Mouse (Mus musculus): ENCODE data around the gene A930033H14Rik. TPM values are rescaled to one million over a fixed set of nuclear protein-coding genes. Genes with fewer than 3 reads are reported as not detected.

The A930033H14Rik gene
- total and polyA plus RNA-seq, 3 experiments: not detected

DNA sequence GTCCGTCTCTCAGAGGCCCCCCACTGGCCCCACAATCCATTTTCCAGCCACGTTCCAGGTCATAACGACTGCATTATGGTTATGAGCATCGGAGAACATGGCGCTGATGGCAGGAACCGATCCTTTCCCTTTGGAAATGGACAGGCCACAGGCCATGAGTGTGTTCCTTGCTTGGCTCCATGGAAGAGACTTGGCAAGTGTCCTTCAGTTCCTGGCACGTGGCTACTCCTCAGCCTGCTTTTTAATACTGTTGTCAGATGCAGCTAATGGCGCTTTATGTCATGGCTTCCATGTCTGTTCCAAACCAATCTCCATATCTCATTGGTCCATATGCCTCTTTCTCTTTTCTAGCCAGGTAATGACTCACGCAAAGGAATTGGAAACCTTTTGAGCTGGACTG, 24.9 kb upstream of the A930033H14Rik start (continued):
- TF ChIP-seq NELFE (IDR thresholded peaks at IDR 0.05; ENCODE audit: low read depth, low read length): no peak

DNA sequence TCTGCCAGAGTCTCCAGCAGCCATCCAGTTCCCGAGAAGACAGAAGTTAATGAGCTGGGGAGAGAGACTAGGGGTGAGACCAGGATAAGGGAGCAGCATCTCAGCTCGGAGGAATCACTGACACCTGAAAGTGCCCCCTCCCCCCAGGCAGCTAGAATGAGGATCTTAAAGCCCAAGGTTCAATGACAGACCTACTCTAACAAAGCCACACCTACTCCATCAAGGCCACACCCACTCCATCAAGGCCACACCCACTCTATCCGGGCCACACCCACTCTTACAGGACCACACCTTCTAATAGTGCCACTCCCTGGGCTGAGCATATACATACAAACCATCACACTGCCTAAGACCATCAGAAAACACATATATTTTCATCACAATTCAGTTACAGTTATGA, 24.3 kb upstream of the A930033H14Rik start:
- no peak overlapping the region for H3K4me3 ChIP-seq (ENCODE audit: control insufficient read depth in 1 of 2, insufficient read depth in 1 of 2, low read depth in 2 of 2, low read length in 2 of 2)
- H3K9me3 ChIP-seq (replicated peaks; ENCODE audit: insufficient read depth, low read length): no peaks in the 10 kb centered on the region
- no peak overlapping the region for H3K27ac ChIP-seq (ENCODE audit: control insufficient read depth, low read depth, low read length)
- no peak for DNase-seq (ENCODE audit: low read depth, low spot score)
- no peaks in the 10 kb centered on the region for H3K36me3 ChIP-seq (ENCODE audit: control insufficient read depth in 1 of 2, insufficient read depth in 2 of 2, low read length in 2 of 2)
- H3K79me2 ChIP-seq (ENCODE audit: control insufficient read depth, insufficient read depth, low read length, poor library complexity): no peaks in the 10 kb centered on the region
- no peaks in the 10 kb centered on the region; a peak in 1 of 4 replicates for H3K27me3 ChIP-seq (ENCODE audit: control insufficient read depth in 1 of 2, insufficient read depth in 2 of 2, low read length in 2 of 2)
- H3K4me1 ChIP-seq (ENCODE audit: control insufficient read depth in 1 of 2, insufficient read depth in 2 of 2, low read length in 2 of 2): no peaks in the 10 kb centered on the region
- TF ChIP-seq SIN3A (IDR thresholded peaks at IDR 0.05; ENCODE audit: low read length) (no peak), NELFE (IDR thresholded peaks at IDR 0.05; ENCODE audit: low read depth, low read length) (no peak), UBTF (IDR thresholded peaks at IDR 0.05; ENCODE audit: borderline replicate concordance, insufficient read depth, low read depth, low read length) (no peak), ZNF384 (IDR thresholded peaks at IDR 0.05; ENCODE audit: low read depth, low read length) (no peak), MYC (IDR thresholded peaks at IDR 0.05; ENCODE audit: low read depth, low read length) (no peak), EP300 (IDR thresholded peaks at IDR 0.05; ENCODE audit: low read depth in 1 of 2, low read length in 2 of 2) (no peak), ZKSCAN1 (IDR thresholded peaks at IDR 0.05; ENCODE audit: low read depth, low read length) (no peak), ETS1 (IDR thresholded peaks at IDR 0.05; ENCODE audit: low read depth, low read length) (no peak), RCOR1 (IDR thresholded peaks at IDR 0.05; ENCODE audit: low read depth, low read length) (no peak), HCFC1 (IDR thresholded peaks at IDR 0.05; ENCODE audit: low read depth, low read length) (no peak), MAFK (IDR thresholded peaks at IDR 0.05; ENCODE audit: borderline replicate concordance, low read depth, low read length) (no peak)
- no peak overlapping the region for H3K9ac ChIP-seq (ENCODE audit: control insufficient read depth, low read depth, low read length, poor library complexity, severe bottlenecking)

DNA sequence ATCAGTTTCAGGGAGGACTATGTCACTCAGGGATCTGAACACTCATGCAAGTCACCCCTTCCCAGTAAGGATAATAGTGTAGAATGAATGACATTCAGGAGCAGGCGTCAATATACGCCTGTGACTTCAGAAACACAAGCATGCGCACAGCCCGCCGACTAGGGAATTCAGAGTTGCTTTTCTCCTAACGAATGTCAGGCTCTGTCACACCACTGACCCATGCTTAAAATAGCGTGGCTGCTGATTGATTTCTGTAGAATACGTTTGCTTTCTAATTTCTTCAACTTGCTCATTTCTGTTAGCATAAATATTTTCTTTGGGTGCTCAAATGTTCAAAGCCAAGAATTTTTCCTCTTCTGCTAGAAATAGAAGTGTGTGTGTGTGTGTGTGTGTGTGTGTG, 13.1 kb upstream of the A930033H14Rik start:
- no peak for TF ChIP-seq EP300 (IDR thresholded peaks at IDR 0.05; ENCODE audit: low read depth in 1 of 2, low read length in 2 of 2)
- no peak for TF ChIP-seq TAL1 (IDR thresholded peaks at IDR 0.05; ENCODE audit: low read length)
- no peak for TF ChIP-seq GABPA (IDR thresholded peaks at IDR 0.05; ENCODE audit: low read depth, low read length)
- H3K9me3 ChIP-seq (replicated peaks; ENCODE audit: insufficient read depth, low read length): no peaks in the 10 kb centered on the region
- H3K9ac ChIP-seq (ENCODE audit: control insufficient read depth, low read depth, low read length, poor library complexity, severe bottlenecking): no peak overlapping the region

DNA sequence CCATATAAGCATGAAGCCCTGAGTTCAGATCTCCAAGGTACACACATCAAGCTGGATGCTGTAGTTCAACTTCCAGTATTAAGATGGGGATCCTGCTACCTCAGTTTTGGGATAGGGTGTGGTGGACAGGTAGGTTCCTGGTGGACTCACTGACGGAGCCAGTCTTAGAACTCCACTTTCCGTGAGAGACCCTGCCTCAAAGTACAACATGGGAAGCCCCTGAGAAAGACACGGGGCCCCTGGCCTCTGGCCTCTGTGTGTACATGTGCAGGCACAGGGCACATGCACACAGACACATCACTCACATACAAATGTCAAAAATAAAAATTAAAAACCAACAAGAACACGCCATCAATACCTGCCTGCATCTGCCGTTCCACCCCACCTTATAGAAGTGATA, 12.6 kb upstream of the A930033H14Rik start:
- Histone ChIP-seq H3K27ac (ENCODE audit: control insufficient read depth, low read depth, low read length) (no peak overlapping the region), H3K4me3 (ENCODE audit: control insufficient read depth in 1 of 2, insufficient read depth in 1 of 2, low read depth in 2 of 2, low read length in 2 of 2) (no peak overlapping the region), H3K36me3 (ENCODE audit: control insufficient read depth in 1 of 2, insufficient read depth in 2 of 2, low read length in 2 of 2) (no peaks in the 10 kb centered on the region), H3K9ac (ENCODE audit: control insufficient read depth, low read depth, low read length, poor library complexity, severe bottlenecking) (no peak overlapping the region), H3K79me2 (ENCODE audit: control insufficient read depth, insufficient read depth, low read length, poor library complexity) (no peaks in the 10 kb centered on the region), H3K27me3 (ENCODE audit: control insufficient read depth in 1 of 2, insufficient read depth in 2 of 2, low read length in 2 of 2) (no peaks in the 10 kb centered on the region), H3K4me1 (ENCODE audit: control insufficient read depth in 1 of 2, insufficient read depth in 2 of 2, low read length in 2 of 2) (no peaks in the 10 kb centered on the region), H3K9me3 (replicated peaks; ENCODE audit: insufficient read depth, low read length) (no peaks in the 10 kb centered on the region)
- no peak for DNase-seq (ENCODE audit: low read depth, low spot score)
- TF ChIP-seq MYB (IDR thresholded peaks at IDR 0.05; ENCODE audit: low read depth, low read length) (no peak), MYC (IDR thresholded peaks at IDR 0.05; ENCODE audit: low read depth, low read length) (no peak), RAD21 (IDR thresholded peaks at IDR 0.05; ENCODE audit: low read depth, low read length) (no peak), NELFE (IDR thresholded peaks at IDR 0.05; ENCODE audit: low read depth, low read length) (no peak), ETS1 (IDR thresholded peaks at IDR 0.05; ENCODE audit: low read depth, low read length) (no peak), MAX (IDR thresholded peaks at IDR 0.05; ENCODE audit: low read length) (no peak), RCOR1 (IDR thresholded peaks at IDR 0.05; ENCODE audit: low read depth, low read length) (no peak), CHD2 (IDR thresholded peaks at IDR 0.05; ENCODE audit: low read length) (no peak), MXI1 (IDR thresholded peaks at IDR 0.05; ENCODE audit: low read depth, low read length) (no peak), USF1 (IDR thresholded peaks at IDR 0.05; ENCODE audit: low read depth, low read length) (no peak), TCF12 (IDR thresholded peaks at IDR 0.05; ENCODE audit: low read depth, low read length) (no peak), MAFK (IDR thresholded peaks at IDR 0.05; ENCODE audit: borderline replicate concordance, low read depth, low read length) (no peak), MAZ (IDR thresholded peaks at IDR 0.05; ENCODE audit: low read depth, low read length) (no peak)

More for the DNA sequence above, 13.1 kb upstream of the A930033H14Rik start:
- Histone ChIP-seq H3K27me3 (ENCODE audit: control insufficient read depth in 1 of 2, insufficient read depth in 2 of 2, low read length in 2 of 2) (no peaks in the 10 kb centered on the region), H3K4me3 (ENCODE audit: control insufficient read depth in 1 of 2, insufficient read depth in 1 of 2, low read depth in 2 of 2, low read length in 2 of 2) (no peak overlapping the region), H3K79me2 (ENCODE audit: control insufficient read depth, insufficient read depth, low read length, poor library complexity) (no peaks in the 10 kb centered on the region), H3K27ac (ENCODE audit: control insufficient read depth, low read depth, low read length) (no peak overlapping the region), H3K4me1 (ENCODE audit: control insufficient read depth in 1 of 2, insufficient read depth in 2 of 2, low read length in 2 of 2) (no peaks in the 10 kb centered on the region), H3K36me3 (ENCODE audit: control insufficient read depth in 1 of 2, insufficient read depth in 2 of 2, low read length in 2 of 2) (no peaks in the 10 kb centered on the region)
- DNase-seq (ENCODE audit: low read depth, low spot score): no peak

All from MEL (cell line).